Mouse (Mus musculus): ENCODE data around the gene Chad.

DNA sequence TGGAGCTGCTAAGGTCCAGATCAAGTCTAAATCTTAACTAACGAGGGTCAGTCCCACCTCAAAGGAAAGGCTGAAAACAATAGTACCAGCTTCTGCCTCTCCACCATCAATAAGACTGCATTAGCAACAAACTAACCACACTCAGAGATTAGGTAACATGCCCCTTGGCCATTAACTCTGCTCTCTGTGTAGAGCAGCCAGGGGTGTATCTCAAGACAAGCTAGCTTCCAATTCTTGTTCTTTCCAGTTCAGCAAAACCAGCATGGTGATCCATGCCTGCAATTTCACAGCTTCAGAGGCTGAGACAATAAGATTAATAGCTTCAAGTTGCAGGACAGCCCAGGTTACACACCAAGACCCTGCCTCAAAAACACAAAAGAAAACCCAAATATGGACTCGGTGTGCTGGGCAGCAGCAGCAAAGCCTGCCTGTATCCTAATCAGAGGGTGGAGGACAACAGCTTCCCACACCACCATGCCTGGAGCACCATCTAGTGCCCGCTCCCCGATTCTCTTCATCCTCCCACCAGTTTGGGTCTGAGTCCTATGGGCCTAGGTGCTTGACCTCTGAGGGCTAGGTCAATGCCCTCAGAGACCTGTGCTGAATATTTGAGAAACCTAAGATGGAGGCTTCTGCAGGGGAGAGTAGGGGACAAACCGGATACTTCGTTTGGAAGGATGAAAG, 33.7 kb downstream of the Chad start:
- peak; percentile 34 for TF ChIP-seq CTCF (IDR thresholded peaks at IDR 0.05)
- no peak for TF ChIP-seq EP300 (IDR thresholded peaks at IDR 0.05)
